Mouse (Mus musculus): Measurements from ENCODE around the gene Lactbl1. TPM values are rescaled to one million over a fixed set of nuclear protein-coding genes. Genes with fewer than 3 reads are reported as not detected.

Gene Lactbl1
- polyA plus RNA-seq, 1 experiment from 2014 or later, result not detected

DNA sequence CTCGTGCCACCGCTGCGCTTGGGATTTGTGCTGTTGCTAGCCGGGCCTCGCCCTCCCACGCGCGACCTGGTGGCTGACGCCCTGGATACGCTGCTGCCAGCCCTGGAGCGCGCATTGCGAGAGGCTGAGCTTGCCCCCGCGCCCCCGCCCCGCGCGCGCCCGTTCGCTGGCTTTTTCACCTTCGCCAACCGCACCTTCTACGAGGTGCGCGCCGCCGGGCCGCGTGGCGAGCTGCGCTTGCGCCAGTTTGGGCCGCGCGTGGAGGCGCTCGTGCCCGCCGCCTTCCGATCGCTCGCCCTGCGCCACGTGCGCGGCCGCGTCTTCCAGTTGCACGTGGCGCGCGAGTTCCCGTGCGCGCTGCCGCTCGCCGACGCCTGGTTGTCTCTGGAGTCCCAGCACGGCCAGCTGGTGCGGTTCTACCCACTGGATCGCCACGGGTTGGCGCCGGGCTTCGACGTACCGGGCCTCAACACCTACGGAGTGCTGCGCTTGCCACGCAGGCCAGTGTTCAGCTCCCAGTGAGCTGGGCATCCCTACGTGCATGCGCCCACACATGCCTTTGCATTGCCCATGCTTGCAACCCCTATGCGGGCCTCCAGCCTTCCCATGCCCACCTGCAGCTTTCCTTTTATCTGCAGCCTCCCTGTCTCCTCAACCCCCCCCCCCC, 15.3 kb downstream of the Lactbl1 start:
- peak overlapping the region; percentile 52 for H3K4me3 ChIP-seq (replicated peaks)
- H3K36me3 ChIP-seq, result no peaks in the 10 kb centered on the region
- H3K4me2 ChIP-seq, result peak overlapping the region; percentile 95
- H3K4me1 ChIP-seq, result peaks cover 16% of the 10 kb centered on the region; the same call in 1 of the 2 replicates
- ATAC-seq (ENCODE audit: insufficient read depth, low FRiP score, low read depth), result 0 out of 2 replicates have a peak, but pooled peaks have one; percentile 5
- no peak overlapping the region for H3K27ac ChIP-seq
- no peaks in the 10 kb centered on the region for H3K9me3 ChIP-seq
- peaks cover 16% of the 10 kb centered on the region for H3K27me3 ChIP-seq (replicated peaks)
- 2% methylated on average over 76 of the region's 76 CpGs for WGBS
- peak overlapping the region; percentile 29; the same call in 1 of the 2 replicates for H3K9ac ChIP-seq

DNA sequence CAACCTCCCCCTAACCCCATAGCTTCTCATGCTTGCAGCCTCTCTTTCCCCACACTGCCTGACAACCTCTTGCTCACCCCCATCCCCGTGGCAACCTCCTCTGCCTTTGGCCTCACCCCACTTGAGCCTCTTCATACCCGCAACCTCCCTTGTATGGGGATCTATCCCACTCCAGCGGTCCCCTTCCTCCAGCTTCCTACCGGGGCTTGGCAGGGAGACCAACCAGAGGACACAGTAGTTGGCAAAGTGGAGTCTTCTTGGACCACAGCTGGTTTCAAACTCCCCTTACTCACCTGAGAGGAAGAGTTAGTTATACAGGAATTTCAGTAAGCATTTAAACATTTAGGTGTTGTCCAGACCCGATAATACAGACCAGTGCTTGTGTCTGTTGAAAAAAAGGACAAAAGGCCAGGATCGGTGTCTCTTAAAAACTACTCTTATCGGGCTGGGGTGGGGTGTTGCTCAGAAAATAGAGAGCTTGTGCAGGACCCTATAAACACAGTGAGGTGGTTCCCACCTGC, 15.9 kb downstream of the Lactbl1 start:
- no peaks in the 10 kb centered on the region for H3K9me3 ChIP-seq
- peaks cover 16% of the 10 kb centered on the region; the same call in 1 of the 2 replicates for H3K4me1 ChIP-seq
- no peak overlapping the region for H3K9ac ChIP-seq
- no peaks in the 10 kb centered on the region for H3K36me3 ChIP-seq
- WGBS, result 44% methylated on average over 7 of the region's 7 CpGs
- no peak overlapping the region for H3K27ac ChIP-seq
- H3K4me3 ChIP-seq (replicated peaks), result no peak overlapping the region
- peaks cover 16% of the 10 kb centered on the region for H3K27me3 ChIP-seq (replicated peaks)
- H3K4me2 ChIP-seq, result peak overlapping the region; percentile 95
- no peak for ATAC-seq (ENCODE audit: insufficient read depth, low FRiP score, low read depth)

DNA sequence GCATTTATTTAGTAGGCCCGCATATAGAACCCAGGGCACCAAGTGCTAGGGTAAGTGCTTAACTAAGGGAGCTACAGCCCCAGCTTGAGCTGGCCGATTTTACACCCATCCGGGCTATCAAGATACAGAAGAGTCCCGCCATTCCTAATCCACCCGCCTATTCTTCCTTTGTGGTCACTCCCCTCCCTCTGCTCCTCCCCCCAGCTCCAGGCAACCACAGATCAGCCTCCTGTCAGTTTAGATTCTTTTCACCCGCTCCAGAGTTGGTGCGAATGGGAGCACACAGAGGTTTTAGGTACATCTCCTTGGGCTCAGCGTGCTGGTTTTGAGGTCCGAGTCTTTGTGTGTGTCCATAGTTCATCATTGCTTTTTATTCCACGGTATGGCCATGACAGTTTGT, 16.5 kb downstream of the Lactbl1 start:
- Histone ChIP-seq H3K4me2 (peak overlapping the region; percentile 38), H3K9me3 (no peaks in the 10 kb centered on the region), H3K4me3 (replicated peaks) (no peak overlapping the region), H3K9ac (no peak overlapping the region), H3K4me1 (peaks cover 16% of the 10 kb centered on the region; the same call in 1 of the 2 replicates), H3K27me3 (replicated peaks) (peaks cover 16% of the 10 kb centered on the region), H3K27ac (no peak overlapping the region), H3K36me3 (no peaks in the 10 kb centered on the region)
- ATAC-seq (ENCODE audit: insufficient read depth, low FRiP score, low read depth), result no peak
- WGBS, result 10% methylated on average over 10 of the region's 10 CpGs

DNA sequence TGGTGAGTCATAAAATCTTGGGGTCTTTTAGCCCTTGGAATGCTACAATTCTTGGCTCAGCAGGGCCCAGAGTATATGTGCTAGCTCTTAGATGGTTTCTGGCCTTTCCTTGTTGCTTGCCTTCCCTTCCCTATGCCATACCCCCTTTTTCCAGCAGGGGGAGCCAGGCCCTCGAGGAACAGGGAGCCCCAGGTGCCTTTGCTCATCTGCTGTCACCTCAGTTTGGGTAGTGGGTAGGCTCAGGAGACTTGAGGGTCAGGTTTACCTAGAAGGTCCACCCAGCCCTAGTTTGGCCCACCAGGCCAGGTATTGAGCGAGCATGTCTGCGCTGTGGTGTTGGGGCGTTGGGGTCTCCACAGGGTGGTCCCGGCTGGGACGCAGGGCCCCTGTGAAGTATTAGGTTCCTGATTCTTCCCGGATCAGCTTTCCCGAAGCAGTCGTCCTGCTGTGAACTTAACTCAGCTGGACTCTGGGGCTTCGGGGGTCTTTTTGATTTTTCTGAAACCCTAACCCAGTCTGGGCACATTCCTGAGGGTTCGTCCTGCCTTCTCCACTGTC, 26.6 kb downstream of the Lactbl1 start:
- Histone ChIP-seq H3K27ac (no peak overlapping the region), H3K36me3 (no peaks in the 10 kb centered on the region), H3K4me2 (peak overlapping the region; percentile 52), H3K4me3 (replicated peaks) (peak overlapping the region; percentile 17; the same call in 1 of the 2 replicates), H3K9ac (no peak overlapping the region), H3K9me3 (no peaks in the 10 kb centered on the region), H3K4me1 (peaks cover 15% of the 10 kb centered on the region), H3K27me3 (replicated peaks) (no peaks in the 10 kb centered on the region)
- WGBS, result 12% methylated on average over 11 of the region's 11 CpGs
- peak; percentile 27; the same call in 1 of the 2 replicates for ATAC-seq (ENCODE audit: insufficient read depth, low FRiP score, low read depth)

DNA sequence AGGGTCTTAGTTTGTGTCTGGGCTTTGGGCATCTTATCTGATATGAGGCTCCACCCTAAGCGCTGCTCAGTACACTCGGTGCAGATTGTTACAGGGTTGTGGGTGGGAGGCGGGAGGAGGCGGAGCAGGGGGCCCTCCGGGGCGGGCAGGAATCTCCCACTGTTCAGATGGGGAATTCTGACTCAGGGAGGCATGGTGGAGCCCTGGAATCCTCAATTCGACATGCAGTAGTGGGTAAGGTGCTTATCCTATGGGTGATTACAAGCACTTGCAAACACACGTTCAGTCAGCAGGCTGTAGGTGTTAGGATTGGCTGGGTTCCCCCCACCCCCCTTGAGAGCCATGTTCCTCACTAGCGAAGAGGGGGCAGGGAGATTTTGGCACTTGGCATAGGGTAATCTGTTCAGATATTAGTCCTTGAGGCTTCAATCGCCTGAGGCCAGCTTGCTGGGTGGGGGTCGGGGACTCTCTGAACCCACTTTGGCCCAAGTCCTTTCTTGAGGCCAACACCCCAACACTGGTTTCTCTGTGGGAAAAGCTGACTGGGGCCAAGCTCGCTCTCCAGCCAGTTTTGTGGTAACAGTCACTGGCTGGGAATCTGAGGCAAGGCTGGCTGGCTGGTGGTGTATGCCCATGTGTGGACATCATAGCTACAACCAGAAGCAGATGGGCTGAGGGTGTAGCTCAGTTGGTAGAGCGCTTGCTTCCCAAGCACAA, 27.2 kb downstream of the Lactbl1 start:
- WGBS, result 31% methylated on average over 13 of the region's 13 CpGs

DNA sequence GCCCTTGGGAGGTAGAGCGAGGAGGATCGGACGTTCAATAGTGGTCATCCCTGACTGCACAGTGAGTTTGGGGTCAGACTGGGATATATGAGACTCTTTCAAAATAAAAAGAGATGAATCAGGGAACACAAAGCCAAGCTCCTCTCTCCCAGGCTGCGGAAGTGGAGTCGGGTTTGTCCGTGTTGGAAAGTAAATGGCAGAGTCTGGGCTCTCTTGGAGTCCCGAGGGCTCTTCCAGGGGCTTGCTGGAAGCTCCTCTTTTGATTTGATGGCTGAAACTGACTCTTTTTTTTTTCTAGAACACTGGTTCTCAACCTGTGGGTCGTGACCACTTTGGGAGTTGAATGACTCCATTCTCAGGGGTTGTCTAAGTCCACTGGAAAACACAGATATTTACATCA, 27.8 kb downstream of the Lactbl1 start:
- H3K9me3 ChIP-seq, result no peaks in the 10 kb centered on the region
- H3K4me1 ChIP-seq, result peaks cover 15% of the 10 kb centered on the region
- H3K4me3 ChIP-seq (replicated peaks), result no peak overlapping the region
- H3K4me2 ChIP-seq, result no peak overlapping the region
- no peak overlapping the region for H3K27ac ChIP-seq
- H3K27me3 ChIP-seq (replicated peaks), result no peaks in the 10 kb centered on the region
- H3K36me3 ChIP-seq, result 0 out of 2 replicates have a peak, but pooled peaks cover 3% of the 10 kb centered on the region
- H3K9ac ChIP-seq, result no peak overlapping the region
- 86% methylated on average over 8 of the region's 8 CpGs for WGBS
- no peak for ATAC-seq (ENCODE audit: insufficient read depth, low FRiP score, low read depth)

More for the DNA sequence above, 27.2 kb downstream of the Lactbl1 start:
- Histone ChIP-seq H3K4me3 (replicated peaks) (0 out of 2 replicates have a peak overlapping the region, but pooled peaks have one; percentile 17), H3K4me2 (peak overlapping the region; percentile 52), H3K27ac (no peak overlapping the region), H3K36me3 (no peaks in the 10 kb centered on the region), H3K27me3 (replicated peaks) (no peaks in the 10 kb centered on the region), H3K4me1 (peaks cover 15% of the 10 kb centered on the region), H3K9me3 (no peaks in the 10 kb centered on the region), H3K9ac (no peak overlapping the region)
- ATAC-seq (ENCODE audit: insufficient read depth, low FRiP score, low read depth), result 0 out of 2 replicates have a peak, but pooled peaks have one; percentile 33

DNA sequence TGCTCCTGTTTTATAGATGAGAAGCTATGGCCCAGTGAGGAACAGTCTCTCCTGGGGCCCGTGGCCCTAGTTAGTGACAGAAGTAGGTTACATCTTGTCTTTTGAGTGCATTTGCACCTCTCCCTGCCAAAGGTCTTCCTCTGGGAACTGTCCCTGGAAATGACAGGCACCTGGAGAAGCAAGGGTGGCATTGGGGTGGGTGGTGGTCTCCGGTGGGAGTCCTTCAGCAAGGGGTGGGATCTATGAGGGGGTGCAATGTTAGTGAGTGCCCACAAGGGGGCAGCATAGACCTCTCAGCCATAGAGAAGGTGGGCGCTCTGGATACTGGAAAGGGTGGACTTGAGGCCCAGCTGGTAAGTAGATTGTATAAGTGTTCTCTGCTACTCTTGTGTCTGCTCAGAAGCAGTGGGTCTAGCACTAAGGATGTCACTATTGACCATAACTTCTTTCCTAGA, 29.0 kb downstream of the Lactbl1 start:
- Histone ChIP-seq H3K4me3 (replicated peaks) (no peak overlapping the region), H3K9me3 (no peaks in the 10 kb centered on the region), H3K9ac (no peak overlapping the region), H3K27ac (no peak overlapping the region), H3K4me1 (peaks cover 15% of the 10 kb centered on the region), H3K36me3 (peaks cover 13% of the 10 kb centered on the region), H3K27me3 (replicated peaks) (no peaks in the 10 kb centered on the region), H3K4me2 (no peak overlapping the region)
- ATAC-seq (ENCODE audit: insufficient read depth, low FRiP score, low read depth), result no peak
- WGBS, result 62% methylated on average over 3 of the region's 3 CpGs

DNA sequence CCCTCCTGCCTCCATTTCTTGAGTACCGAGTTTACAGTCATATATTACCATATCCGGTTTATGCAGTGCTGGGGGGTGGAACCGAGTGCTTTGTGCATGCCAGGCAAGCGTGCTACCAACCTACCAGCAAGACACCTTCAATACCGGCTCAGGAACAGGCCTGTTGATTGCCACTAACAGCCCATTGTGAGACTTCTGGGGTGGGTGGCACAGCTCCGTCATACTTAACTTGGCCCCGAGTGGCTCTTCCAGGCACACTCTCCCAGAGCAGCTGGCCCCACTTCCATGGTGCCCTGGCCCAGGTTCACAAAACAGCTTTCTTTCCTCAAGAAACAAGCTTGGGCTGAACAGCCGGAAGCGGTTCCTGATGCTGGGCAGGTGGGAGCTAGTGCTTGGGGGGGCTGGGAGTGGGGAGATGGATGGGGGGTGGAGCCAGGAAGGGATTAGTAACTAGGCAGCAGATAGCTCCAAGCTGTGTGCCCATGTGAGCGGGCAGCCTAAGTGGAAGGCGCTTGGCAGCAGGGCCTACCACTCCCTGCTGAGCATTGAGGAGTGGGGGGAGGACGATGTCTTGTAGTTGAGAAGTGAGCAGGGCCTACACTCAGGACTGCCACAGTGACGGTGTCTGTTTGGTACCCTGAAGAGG, 29.6 kb downstream of the Lactbl1 start:
- Histone ChIP-seq H3K9me3 (no peaks in the 10 kb centered on the region), H3K4me2 (no peak overlapping the region), H3K4me3 (replicated peaks) (no peak overlapping the region), H3K4me1 (peaks cover 15% of the 10 kb centered on the region), H3K27me3 (replicated peaks) (no peaks in the 10 kb centered on the region), H3K27ac (no peak overlapping the region), H3K36me3 (peaks cover 16% of the 10 kb centered on the region), H3K9ac (no peak overlapping the region)
- ATAC-seq (ENCODE audit: insufficient read depth, low FRiP score, low read depth), result no peak
- 66% methylated on average over 13 of the region's 13 CpGs for WGBS

DNA sequence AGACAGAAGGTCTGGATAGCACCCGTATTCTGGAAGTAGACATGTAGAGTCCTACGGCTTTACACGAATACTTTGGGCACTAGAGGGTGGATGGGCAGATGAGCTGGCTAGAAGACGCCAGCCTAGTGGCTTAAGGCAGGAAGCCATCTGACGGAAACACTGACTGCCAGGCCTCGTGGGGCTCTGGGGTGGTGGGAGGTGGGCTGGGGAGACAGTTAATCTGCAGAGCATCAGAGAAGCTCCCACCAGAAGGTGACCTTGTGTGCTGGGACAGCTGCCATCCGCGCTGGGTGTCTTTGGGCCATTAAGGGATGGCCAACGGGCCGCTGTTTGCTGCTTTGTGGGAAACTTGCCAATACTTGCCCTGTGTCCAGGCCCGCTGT, 30.1 kb downstream of the Lactbl1 start:
- Histone ChIP-seq H3K4me3 (replicated peaks) (no peak overlapping the region), H3K27me3 (replicated peaks) (no peaks in the 10 kb centered on the region), H3K27ac (no peak overlapping the region), H3K9ac (no peak overlapping the region), H3K4me2 (no peak overlapping the region), H3K4me1 (peaks cover 15% of the 10 kb centered on the region), H3K9me3 (no peaks in the 10 kb centered on the region), H3K36me3 (peaks cover 16% of the 10 kb centered on the region)
- 72% methylated on average over 11 of the region's 11 CpGs for WGBS
- ATAC-seq (ENCODE audit: insufficient read depth, low FRiP score, low read depth), result no peak

DNA sequence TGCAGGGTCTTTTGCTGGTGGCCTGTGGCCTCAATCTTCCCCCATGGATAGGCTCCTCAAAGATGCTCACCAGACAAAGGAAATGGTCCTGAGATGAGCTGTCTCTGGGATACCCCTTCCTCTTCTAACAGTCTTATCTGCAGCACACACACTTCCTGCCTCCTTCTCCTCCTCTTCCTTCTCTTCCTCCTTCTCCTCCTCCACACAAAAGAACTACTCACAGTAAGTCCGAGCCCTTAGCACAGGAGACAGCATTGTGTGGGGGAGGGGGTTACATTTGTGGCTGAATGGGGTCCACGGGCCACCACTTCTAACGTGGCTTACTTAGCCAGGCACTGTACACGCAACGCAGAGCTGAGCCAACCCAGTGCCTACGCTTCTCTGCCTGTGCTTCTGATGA, 30.6 kb downstream of the Lactbl1 start:
- Histone ChIP-seq H3K4me2 (no peak overlapping the region), H3K9ac (no peak overlapping the region), H3K27ac (no peak overlapping the region), H3K27me3 (replicated peaks) (no peaks in the 10 kb centered on the region), H3K36me3 (peaks cover 16% of the 10 kb centered on the region), H3K4me1 (peaks cover 15% of the 10 kb centered on the region), H3K4me3 (replicated peaks) (no peak overlapping the region), H3K9me3 (no peaks in the 10 kb centered on the region)
- ATAC-seq (ENCODE audit: insufficient read depth, low FRiP score, low read depth), result no peak
- 69% methylated on average over 6 of the region's 6 CpGs for WGBS

DNA sequence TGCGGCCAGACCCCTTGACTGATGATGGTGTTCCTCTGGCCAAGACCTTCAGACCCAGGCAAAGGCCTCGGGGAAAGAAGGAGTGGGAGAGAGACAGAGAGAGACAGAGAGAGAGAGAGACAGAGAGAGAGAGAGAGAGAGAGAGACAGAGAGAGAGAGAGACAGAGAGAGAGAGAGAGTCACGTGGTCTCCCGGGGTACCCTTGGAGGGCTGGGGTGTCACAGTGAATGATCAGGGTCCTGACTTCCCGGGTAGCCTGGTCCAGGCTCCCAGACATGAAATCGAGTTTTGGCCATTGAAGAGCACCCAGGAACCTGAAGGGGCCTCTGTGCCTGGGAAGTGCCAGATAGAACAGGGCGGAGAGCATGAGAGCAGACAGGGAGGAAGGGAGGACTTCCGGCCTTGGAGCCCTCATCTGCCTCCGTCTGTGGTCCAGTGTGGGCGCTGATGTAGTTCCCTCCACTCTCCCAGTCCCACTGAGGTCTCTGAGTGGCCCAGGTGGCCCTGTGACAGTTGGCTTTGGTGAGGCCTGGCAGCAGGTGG, 31.3 kb downstream of the Lactbl1 start:
- no peak for ATAC-seq (ENCODE audit: insufficient read depth, low FRiP score, low read depth)
- peaks cover 16% of the 10 kb centered on the region for H3K36me3 ChIP-seq
- no peaks in the 10 kb centered on the region for H3K27me3 ChIP-seq (replicated peaks)
- H3K4me2 ChIP-seq, result no peak overlapping the region
- peaks cover 14% of the 10 kb centered on the region for H3K4me1 ChIP-seq
- H3K4me3 ChIP-seq (replicated peaks), result no peak overlapping the region
- WGBS, result 79% methylated on average over 10 of the region's 10 CpGs
- no peaks in the 10 kb centered on the region for H3K9me3 ChIP-seq
- H3K9ac ChIP-seq, result no peak overlapping the region
- no peak overlapping the region for H3K27ac ChIP-seq

Data from stomach, embryonic 15.5 days (tissue).